Mouse (Mus musculus) myocyte (in vitro differentiated cells): ENCODE results near the gene Rab17.

Experiments
- E2F4 ChIP-seq: IDR thresholded peaks from one replicate; pipeline ENCODE4 v1.6.1; 2011; ENCODE audit warnings: mild to moderate bottlenecking, control low read depth, moderate library complexity; ENCODE audit not compliant: insufficient read depth
- MAX ChIP-seq: IDR thresholded peaks from one replicate; pipeline ENCODE4 v1.6.1; 2011; ENCODE audit warnings: low read depth, mild to moderate bottlenecking, control low read depth
- POLR2A ChIP-seq: IDR thresholded peaks from one replicate; pipeline ENCODE4 v1.6.1; 2011; ENCODE audit warnings: low read depth, mild to moderate bottlenecking, control low read depth, moderate library complexity; ENCODE audit not compliant: insufficient read length
- POLR2AphosphoS2 ChIP-seq: IDR thresholded peaks from one replicate; pipeline ENCODE4 v1.6.1; 2011; ENCODE audit warnings: low read depth, control low read depth; ENCODE audit not compliant: insufficient read length
- REST ChIP-seq: IDR thresholded peaks from one replicate; pipeline ENCODE4 v1.6.1; 2011; ENCODE audit warnings: mild to moderate bottlenecking, control low read depth, moderate library complexity; ENCODE audit not compliant: insufficient read depth, insufficient read length

- TF ChIP-seq POLR2A (no peak), REST (no peak), MAX (no peak), POLR2AphosphoS2 (no peak), E2F4 (no peak)
Observed at GRCm38 (mm10) chr1:90980638-90981330, 11.3 kb upstream of the Rab17 start.
